Mouse (Mus musculus): Measurements from ENCODE around the gene Vti1a. TPM values are rescaled to one million over a fixed set of nuclear protein-coding genes. Genes with fewer than 3 reads are reported as not detected.

The Vti1a gene
- polyA plus RNA-seq, 1 experiment, result 10.5 TPM

DNA sequence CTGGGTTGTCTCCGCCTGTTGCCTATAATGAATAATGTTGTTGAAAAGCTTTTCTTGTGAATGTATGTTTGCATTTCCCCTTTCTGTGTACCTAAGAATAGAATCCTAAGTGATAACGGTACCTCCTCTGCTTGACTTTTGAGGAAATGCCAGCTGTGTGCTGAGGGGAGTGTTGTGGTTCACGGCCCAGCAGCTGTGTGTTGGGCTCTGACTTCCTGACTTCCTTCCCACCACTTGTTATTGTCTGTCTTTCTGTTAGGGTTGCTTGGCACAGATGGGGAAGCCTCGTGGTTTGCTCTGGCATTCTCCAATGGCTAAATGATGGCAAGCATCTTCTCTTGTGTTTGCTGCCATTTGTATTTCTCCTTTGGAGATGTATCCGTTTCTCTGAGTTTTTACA, 228.4 kb downstream of the Vti1a start:
- no peak for TF ChIP-seq GATA1 (IDR thresholded peaks at IDR 0.05; ENCODE audit: low read length)

GRCm38 (mm10) chr19:55545529-55545928, 229.4 kb downstream of the Vti1a start:
- TF ChIP-seq GATA1 (IDR thresholded peaks at IDR 0.05; ENCODE audit: low read length), result no peak

- TF ChIP-seq GATA1 (IDR thresholded peaks at IDR 0.05; ENCODE audit: low read length), result no peak
Observed at GRCm38 (mm10) chr19:55546009-55546528, 230.0 kb downstream of the Vti1a start.

- no peak for TF ChIP-seq GATA1 (IDR thresholded peaks at IDR 0.05; ENCODE audit: low read length)
Observed at GRCm38 (mm10) chr19:55548206-55548605, 232.1 kb downstream of the Vti1a start.

DNA sequence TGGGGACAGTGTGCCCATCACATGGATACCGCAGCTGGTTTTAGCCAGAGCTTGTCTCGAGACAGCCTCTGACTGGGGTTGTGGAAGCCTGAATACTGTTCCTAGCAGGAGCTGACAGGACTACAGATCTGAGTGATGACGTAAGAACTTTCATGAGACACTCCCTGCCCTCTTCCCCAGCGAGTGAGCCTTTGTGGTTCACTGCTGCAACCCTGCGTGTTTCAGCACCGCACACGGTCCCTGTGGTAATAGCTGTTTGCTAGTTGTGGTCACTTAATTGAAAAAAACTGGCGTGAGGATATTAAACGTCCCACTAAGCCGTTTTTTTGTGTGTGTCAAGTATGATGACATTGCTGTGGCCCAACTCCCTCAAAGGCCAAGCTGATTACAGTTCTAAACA, 232.6 kb downstream of the Vti1a start:
- no peak for TF ChIP-seq GATA1 (IDR thresholded peaks at IDR 0.05; ENCODE audit: low read length)

DNA sequence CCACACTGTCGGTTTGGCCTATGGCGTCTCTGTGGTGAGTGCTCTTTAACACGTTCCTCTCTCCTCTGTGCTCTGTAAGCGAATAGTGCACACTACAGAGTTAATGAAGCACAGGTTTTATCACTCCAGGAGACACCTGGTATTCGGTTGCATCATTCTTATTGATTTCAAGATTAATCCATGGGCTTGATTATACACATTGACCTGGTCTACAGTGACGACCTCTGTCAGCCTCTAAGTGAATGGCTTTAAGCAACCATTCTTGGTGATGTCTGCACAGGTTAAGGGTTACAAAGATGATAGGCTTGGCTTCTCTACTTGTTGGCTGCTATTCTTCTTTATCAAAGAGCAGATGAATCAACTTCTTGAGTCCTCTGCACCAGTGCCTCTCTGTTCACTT, 234.1 kb downstream of the Vti1a start:
- TF ChIP-seq GATA1 (IDR thresholded peaks at IDR 0.05; ENCODE audit: low read length), result no peak

- no peak for TF ChIP-seq GATA1 (IDR thresholded peaks at IDR 0.05; ENCODE audit: low read length)
Observed at GRCm38 (mm10) chr19:55552339-55552738, 236.2 kb downstream of the Vti1a start.

- no peak for TF ChIP-seq GATA1 (IDR thresholded peaks at IDR 0.05; ENCODE audit: low read length)
Observed at GRCm38 (mm10) chr19:55552861-55553260, 236.8 kb downstream of the Vti1a start.

DNA sequence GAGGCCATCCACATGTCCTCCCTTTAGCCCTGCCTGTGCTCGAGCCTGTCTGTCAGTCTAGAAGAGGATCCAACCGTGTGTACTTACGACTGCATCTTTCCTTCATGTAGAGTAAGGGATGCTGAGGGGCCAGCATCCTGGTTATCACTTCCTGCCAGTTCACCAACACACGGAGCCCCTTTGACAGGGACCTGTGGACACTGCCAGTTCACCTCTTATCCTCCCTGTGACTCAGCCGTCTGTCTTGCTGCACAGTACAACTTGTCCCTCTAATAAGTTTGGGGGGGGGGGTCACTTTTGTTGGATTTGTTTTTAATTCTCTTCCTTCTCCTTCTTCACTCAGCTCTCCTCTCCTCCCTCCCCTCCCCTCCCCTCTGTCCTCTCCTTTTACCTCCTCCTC, 238.2 kb downstream of the Vti1a start:
- TF ChIP-seq GATA1 (IDR thresholded peaks at IDR 0.05; ENCODE audit: low read length), result no peak

DNA sequence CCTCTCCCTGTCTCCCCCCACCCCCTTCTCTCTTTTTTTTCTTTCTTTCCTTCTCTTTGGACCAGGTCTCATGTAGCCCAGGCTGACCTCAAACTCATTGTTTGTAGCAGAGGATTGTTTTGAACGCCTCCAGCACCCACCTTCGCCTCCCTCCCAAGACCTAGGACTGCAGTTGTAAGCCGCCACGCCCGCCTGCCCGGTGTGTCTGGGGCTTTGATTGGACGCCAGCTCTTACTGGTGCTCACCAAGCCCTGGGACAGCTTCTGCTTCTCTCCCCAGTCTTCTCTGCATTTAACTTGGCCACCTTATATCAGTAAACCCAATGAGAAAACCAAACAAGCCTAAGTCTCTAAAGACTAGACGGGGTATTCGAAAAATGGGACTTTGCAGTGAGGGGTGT, 238.6 kb downstream of the Vti1a start:
- TF ChIP-seq GATA1 (IDR thresholded peaks at IDR 0.05; ENCODE audit: low read length), result no peak

DNA sequence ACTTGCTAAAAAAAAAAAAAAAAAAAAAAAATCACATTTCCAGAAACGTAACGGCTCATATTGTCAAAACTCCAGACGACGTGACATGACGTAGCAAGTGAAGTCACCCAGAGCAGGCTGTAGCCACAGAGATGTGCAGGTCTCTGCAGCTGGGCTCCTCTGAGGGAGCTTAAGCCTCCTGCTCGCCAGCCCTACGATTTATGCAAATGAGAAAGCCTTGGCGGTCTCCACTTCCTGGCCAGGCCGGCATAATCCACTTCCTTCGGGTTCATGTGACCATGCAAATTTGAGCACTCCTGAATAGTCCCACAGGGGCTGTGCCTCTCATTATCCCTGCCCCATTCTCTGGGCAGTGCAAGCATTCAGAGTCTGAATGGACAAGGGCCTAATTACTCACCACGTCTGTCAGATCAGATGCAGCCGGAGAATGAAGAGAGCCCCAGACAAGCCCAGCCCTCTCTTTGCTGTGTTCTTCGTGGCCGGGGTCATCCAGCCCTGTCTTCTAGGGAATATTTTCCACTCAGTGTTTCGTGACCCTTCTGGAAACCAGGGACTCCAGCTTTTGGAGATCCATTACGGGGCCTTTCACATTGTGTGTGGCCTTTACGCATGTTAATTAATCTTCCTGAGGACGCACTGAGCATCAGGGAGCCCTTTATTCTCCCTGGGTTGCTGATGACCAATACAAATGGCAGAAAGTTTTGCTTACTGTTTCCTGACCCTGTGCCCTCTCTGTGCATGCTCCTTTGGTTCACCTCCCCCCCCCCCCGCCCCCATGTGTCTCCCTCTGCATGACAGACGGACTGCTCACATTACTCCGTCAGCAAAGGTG, 240.3 kb downstream of the Vti1a start:
- no peak for TF ChIP-seq GATA1 (IDR thresholded peaks at IDR 0.05; ENCODE audit: low read length)

- TF ChIP-seq GATA1 (IDR thresholded peaks at IDR 0.05; ENCODE audit: low read length), result no peak
Observed at GRCm38 (mm10) chr19:55559331-55559730, 243.2 kb downstream of the Vti1a start.

DNA sequence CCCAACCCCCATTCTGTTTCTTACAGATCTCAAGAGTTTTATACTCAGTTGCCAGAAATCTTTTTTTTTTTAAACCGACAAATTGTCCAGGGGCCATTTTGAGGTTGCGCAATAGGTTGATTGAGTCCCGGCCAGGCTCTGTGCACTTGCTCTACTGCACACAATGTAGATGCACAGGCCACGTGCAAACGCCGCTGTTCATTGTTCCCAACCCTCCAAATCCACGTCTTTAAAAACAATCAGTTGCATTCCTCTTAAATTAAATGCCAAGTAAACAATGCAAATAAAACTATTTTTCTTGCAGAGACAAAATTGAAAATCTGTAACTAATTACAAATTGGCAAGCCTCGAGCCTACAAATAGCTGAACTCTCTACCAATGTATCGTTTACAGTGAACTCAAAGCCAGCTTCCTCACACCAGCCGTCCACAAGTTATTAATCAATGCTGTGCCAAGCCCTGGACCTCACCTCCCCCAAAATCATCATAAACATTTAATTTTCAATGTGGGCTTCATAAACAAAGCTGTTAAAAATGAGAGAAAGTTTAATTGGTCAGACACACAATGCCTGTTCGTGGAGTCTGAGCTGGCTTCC, 244.1 kb downstream of the Vti1a start:
- TF ChIP-seq GATA1 (IDR thresholded peaks at IDR 0.05; ENCODE audit: low read length), result no peak

- TF ChIP-seq GATA1 (IDR thresholded peaks at IDR 0.05; ENCODE audit: low read length), result no peak
Observed at GRCm38 (mm10) chr19:55561469-55561868, 245.4 kb downstream of the Vti1a start.

- no peak for TF ChIP-seq GATA1 (IDR thresholded peaks at IDR 0.05; ENCODE audit: low read length)
Observed at GRCm38 (mm10) chr19:55562487-55563147, 246.5 kb downstream of the Vti1a start.

DNA sequence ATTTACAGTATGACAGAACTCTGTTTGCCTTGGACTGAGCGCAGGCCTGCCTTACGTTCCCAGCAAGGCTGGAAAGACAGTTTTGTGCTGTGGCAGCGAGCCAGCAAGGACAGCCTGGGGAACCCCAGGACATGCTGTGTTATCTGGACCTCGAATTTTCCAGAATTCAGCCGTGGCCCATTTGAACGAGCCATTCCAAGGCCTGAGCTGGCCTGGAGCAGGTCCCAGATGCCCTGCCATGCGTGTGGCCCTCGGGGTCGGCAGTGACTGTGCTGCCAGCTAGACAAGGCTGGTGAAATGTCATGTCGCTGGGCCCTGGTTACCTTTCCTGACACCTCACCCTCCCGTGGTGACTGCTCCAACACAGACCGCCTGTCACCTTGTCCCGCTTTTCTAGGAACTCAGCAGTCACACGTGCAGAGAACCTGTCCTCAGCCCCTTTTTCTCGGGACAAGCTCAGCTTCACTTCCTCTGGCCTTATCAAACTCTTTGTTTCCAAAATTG, 247.1 kb downstream of the Vti1a start:
- no peak for TF ChIP-seq GATA1 (IDR thresholded peaks at IDR 0.05; ENCODE audit: low read length)

All from G1E-ER4 (cell line).